Mouse (Mus musculus) MEL (cell line): ENCODE results near the gene Cpne2. TPM values are rescaled to one million over a fixed set of nuclear protein-coding genes. Genes with fewer than 3 reads are reported as not detected.

Experiments
- DNase-seq: peaks from one replicate; pipeline ENCODE4 v3.0.0; 2011; ENCODE audit warnings: low read depth, low spot score
- H3K27ac ChIP-seq: 2 replicates; pipeline ENCODE4 v1.5.1; 2012; ENCODE audit warnings: low read depth, mild to moderate bottlenecking, control low read depth, low read length, moderate library complexity; ENCODE audit not compliant: control insufficient read depth
- H3K27me3 ChIP-seq, 2 experiments: fragments of 150-350 bp in 1 of 2; sonication (generic) in 1 of 2; 2 replicates each; pipeline ENCODE4 v1.6.1; 2012; ENCODE audit warnings: low read length in 2 of 2, mild to moderate bottlenecking in 2 of 2, improper control_type of control experiment in 1 of 2, moderate library complexity in 1 of 2; ENCODE audit not compliant: insufficient read depth in 2 of 2, control insufficient read depth in 1 of 2
- H3K36me3 ChIP-seq, 2 experiments: 2 replicates each; pipeline ENCODE4 v1.6.1; 2012 to 2014; ENCODE audit warnings: low read length in 2 of 2, improper control_type of control experiment in 1 of 2, inconsistent platforms in 1 of 2, mild to moderate bottlenecking in 1 of 2; ENCODE audit not compliant: insufficient read depth in 2 of 2, control insufficient read depth in 1 of 2
- H3K4me1 ChIP-seq, 2 experiments: fragments of 150-350 bp in 1 of 2; sonication (generic) in 1 of 2; 2 replicates each; pipeline ENCODE4 v1.6.1; 2012; ENCODE audit warnings: low read length in 2 of 2, improper control_type of control experiment in 1 of 2, mild to moderate bottlenecking in 1 of 2; ENCODE audit not compliant: insufficient read depth in 2 of 2, control insufficient read depth in 1 of 2
- H3K4me3 ChIP-seq, 2 experiments: fragments of 150-350 bp in 1 of 2; sonication (generic) in 1 of 2; 2 replicates each; pipeline ENCODE4 v1.5.1; 2012; ENCODE audit warnings: low read depth in 2 of 2, low read length in 2 of 2, mild to moderate bottlenecking in 2 of 2, moderate library complexity in 2 of 2, control low read depth in 1 of 2, improper control_type of control experiment in 1 of 2; ENCODE audit not compliant: control insufficient read depth in 1 of 2, insufficient read depth in 1 of 2
- H3K79me2 ChIP-seq: 2 replicates; pipeline ENCODE4 v1.6.1; 2012; ENCODE audit warnings: mild to moderate bottlenecking, low read length, moderate library complexity; ENCODE audit not compliant: control insufficient read depth, poor library complexity, insufficient read depth
- H3K9ac ChIP-seq: 2 replicates; pipeline ENCODE4 v1.6.1; 2012; ENCODE audit warnings: low read depth, mild to moderate bottlenecking, control low read depth, low read length, moderate library complexity; ENCODE audit not compliant: control insufficient read depth, poor library complexity, severe bottlenecking
- H3K9me3 ChIP-seq: fragments of 150-350 bp; sonication (generic); replicated peaks from 2 replicates; pipeline ENCODE4 v1.6.1; 2012; ENCODE audit warnings: mild to moderate bottlenecking, low read length, improper control_type of control experiment, moderate library complexity; ENCODE audit not compliant: insufficient read depth
- BHLHE40 ChIP-seq: IDR thresholded peaks from 2 replicates; pipeline ENCODE4 v1.6.1; 2012; ENCODE audit warnings: low read depth, mild to moderate bottlenecking, inconsistent platforms, low read length, improper control_type of control experiment, borderline replicate concordance
- CHD1 ChIP-seq: IDR thresholded peaks from 2 replicates; pipeline ENCODE4 v1.6.1; 2012; ENCODE audit warnings: low read depth, mild to moderate bottlenecking, inconsistent platforms, low read length, improper control_type of control experiment
- CHD2 ChIP-seq: IDR thresholded peaks from 2 replicates; pipeline ENCODE4 v1.6.1; 2011; ENCODE audit warnings: low read length, improper control_type of control experiment
- EP300 ChIP-seq, 2 experiments: IDR thresholded peaks; 2 replicates each; pipeline ENCODE4 v1.6.1; 2011; ENCODE audit warnings: improper control_type of control experiment in 2 of 2, low read length in 2 of 2, low read depth in 1 of 2, mild to moderate bottlenecking in 1 of 2
- ETS1 ChIP-seq: IDR thresholded peaks from 2 replicates; pipeline ENCODE4 v1.6.1; 2012; ENCODE audit warnings: low read depth, mild to moderate bottlenecking, inconsistent platforms, low read length, improper control_type of control experiment, moderate library complexity
- GABPA ChIP-seq: IDR thresholded peaks from 2 replicates; pipeline ENCODE4 v1.6.1; 2012; ENCODE audit warnings: low read depth, mild to moderate bottlenecking, inconsistent platforms, low read length, improper control_type of control experiment, moderate library complexity
- GATA1 ChIP-seq: IDR thresholded peaks from 2 replicates; pipeline ENCODE4 v1.6.1; 2011; ENCODE audit warnings: low read depth, low read length, improper control_type of control experiment
- JUND ChIP-seq: IDR thresholded peaks from 2 replicates; pipeline ENCODE4 v1.6.1; 2011; ENCODE audit warnings: low read depth, mild to moderate bottlenecking, improper control_type of control experiment, low read length
- MAFK ChIP-seq: IDR thresholded peaks from 2 replicates; pipeline ENCODE4 v1.6.1; 2011; ENCODE audit warnings: low read depth, mild to moderate bottlenecking, low read length, improper control_type of control experiment, borderline replicate concordance
- MAZ ChIP-seq: IDR thresholded peaks from 2 replicates; pipeline ENCODE4 v1.6.1; 2012; ENCODE audit warnings: low read depth, mild to moderate bottlenecking, inconsistent platforms, low read length, improper control_type of control experiment
- MEF2A ChIP-seq: IDR thresholded peaks from 2 replicates; pipeline ENCODE4 v1.6.1; 2014; ENCODE audit warnings: low read depth, mild to moderate bottlenecking, inconsistent platforms, low read length, improper control_type of control experiment; ENCODE audit not compliant: poor library complexity, insufficient replicate concordance, severe bottlenecking; ENCODE audit errors: extremely low read depth
- MXI1 ChIP-seq: IDR thresholded peaks from 2 replicates; pipeline ENCODE4 v1.6.1; 2011; ENCODE audit warnings: mild to moderate bottlenecking, low read depth, low read length, improper control_type of control experiment
- MYB ChIP-seq: IDR thresholded peaks from 2 replicates; pipeline ENCODE4 v1.6.1; 2011; ENCODE audit warnings: mild to moderate bottlenecking, low read depth, low read length, improper control_type of control experiment
- MYC ChIP-seq: IDR thresholded peaks from 2 replicates; pipeline ENCODE4 v1.6.1; 2011; ENCODE audit warnings: low read depth, mild to moderate bottlenecking, low read length, improper control_type of control experiment, moderate library complexity
- NELFE ChIP-seq: IDR thresholded peaks from 2 replicates; pipeline ENCODE4 v1.6.1; 2011; ENCODE audit warnings: low read depth, low read length, improper control_type of control experiment
- NRF1 ChIP-seq: IDR thresholded peaks from 2 replicates; pipeline ENCODE4 v1.6.1; 2014; ENCODE audit warnings: low read depth, mild to moderate bottlenecking, inconsistent platforms, low read length, improper control_type of control experiment, moderate library complexity; ENCODE audit not compliant: poor library complexity, insufficient read depth, severe bottlenecking
- POLR2A ChIP-seq, 2 experiments: IDR thresholded peaks; 2 replicates each; pipeline ENCODE4 v1.6.1; 2011 to 2012; ENCODE audit warnings: low read length in 2 of 2, mild to moderate bottlenecking in 2 of 2, control low read depth in 1 of 2, improper control_type of control experiment in 1 of 2, low read depth in 1 of 2, moderate library complexity in 1 of 2; ENCODE audit not compliant: control insufficient read depth in 1 of 2, insufficient read depth in 1 of 2, poor library complexity in 1 of 2
- SMC3 ChIP-seq: IDR thresholded peaks from 2 replicates; pipeline ENCODE4 v1.6.1; 2011; ENCODE audit warnings: low read depth, low read length, improper control_type of control experiment
- USF2 ChIP-seq, 2 experiments: IDR thresholded peaks; 2 replicates each; pipeline ENCODE4 v1.6.1; 2011 to 2012; ENCODE audit warnings: improper control_type of control experiment in 2 of 2, low read length in 2 of 2, borderline replicate concordance in 1 of 2, inconsistent platforms in 1 of 2, low read depth in 1 of 2, mild to moderate bottlenecking in 1 of 2; ENCODE audit not compliant: insufficient read depth in 1 of 2
- ZC3H11A ChIP-seq: IDR thresholded peaks from 2 replicates; pipeline ENCODE4 v1.6.1; 2012; ENCODE audit warnings: low read depth, mild to moderate bottlenecking, inconsistent platforms, low read length, improper control_type of control experiment
- ZKSCAN1 ChIP-seq: IDR thresholded peaks from 2 replicates; pipeline ENCODE4 v1.6.1; 2012; ENCODE audit warnings: low read depth, mild to moderate bottlenecking, inconsistent platforms, low read length, improper control_type of control experiment, moderate library complexity
- ZMIZ1 ChIP-seq: IDR thresholded peaks from 2 replicates; pipeline ENCODE4 v1.6.1; 2012; ENCODE audit warnings: low read depth, mild to moderate bottlenecking, inconsistent platforms, low read length, improper control_type of control experiment, moderate library complexity
- ZNF384 ChIP-seq: IDR thresholded peaks from 2 replicates; pipeline ENCODE4 v1.6.1; 2012; ENCODE audit warnings: low read depth, mild to moderate bottlenecking, inconsistent platforms, low read length, improper control_type of control experiment
- polyA plus RNA-seq, 2 experiments: library from polyadenylated mRNA; stranded (reverse) in 1 of 2; unstranded in 1 of 2; fragments of >175 nt in 1 of 2; fragments of >200 nt in 1 of 2; gene quantifications; 2 replicates each; pipeline versions ENCODE4 v1.2.1 to v1.2.4; 2012; ENCODE audit warnings: low replicate concordance in 2 of 2, low read depth in 1 of 2; ENCODE audit not compliant: insufficient read length in 2 of 2, insufficient read depth in 1 of 2, missing spikeins in 1 of 2
- total RNA-seq: library from RNA; depleted of rRNA; stranded (reverse); fragments of 300-350 nt; gene quantifications from 2 replicates; pipeline ENCODE4 v1.2.3, GENCODE M21; 2012

Cpne2 gene
- total and polyA plus RNA-seq, 3 experiments = 19.1 to 29.7 TPM; not detected in 1

- Histone ChIP-seq H3K4me3 (no peak overlapping the region), H3K79me2 (no peaks in the 10 kb centered on the region), H3K4me1 (no peaks in the 10 kb centered on the region), H3K27ac (no peak overlapping the region), H3K36me3 (no peaks in the 10 kb centered on the region), H3K9ac (no peak overlapping the region), H3K27me3 (no peaks in the 10 kb centered on the region), H3K9me3 (no peaks in the 10 kb centered on the region)
- TF ChIP-seq EP300 (IDR thresholded peaks at IDR 0.05; ENCODE audit: low read depth in 1 of 2, low read length in 2 of 2) (no peak), ETS1 (no peak), ZKSCAN1 (no peak), GATA1 (no peak), POLR2A (IDR thresholded peaks at IDR 0.05; ENCODE audit: control insufficient read depth in 1 of 2, insufficient read depth in 1 of 2, low read depth in 1 of 2, low read length in 2 of 2, poor library complexity in 1 of 2) (no peak), GABPA (no peak), MEF2A (no peak), ZNF384 (no peak), NELFE (no peak)
- no peak for DNase-seq
These were observed 33.2 kb downstream of the Cpne2 start for GRCm38 (mm10) chr8:94566033-94566432.

- Histone ChIP-seq H3K27me3 (no peaks in the 10 kb centered on the region), H3K27ac (no peak overlapping the region), H3K4me3 (no peak overlapping the region), H3K79me2 (no peaks in the 10 kb centered on the region), H3K4me1 (no peaks in the 10 kb centered on the region), H3K36me3 (no peaks in the 10 kb centered on the region), H3K9ac (no peak overlapping the region), H3K9me3 (no peaks in the 10 kb centered on the region)
- TF ChIP-seq NRF1 = no peak
- no peak for TF ChIP-seq MXI1
- TF ChIP-seq EP300 (IDR thresholded peaks at IDR 0.05; ENCODE audit: low read depth in 1 of 2, low read length in 2 of 2) = no peak
- no peak for TF ChIP-seq ZC3H11A
- TF ChIP-seq BHLHE40 = no peak
- TF ChIP-seq MYB = no peak
- no peak for TF ChIP-seq CHD2
- TF ChIP-seq NELFE = no peak
- no peak for TF ChIP-seq MYC
- no peak for TF ChIP-seq ETS1
- no peak for TF ChIP-seq MAZ
- no peak for TF ChIP-seq USF2 (IDR thresholded peaks at IDR 0.05; ENCODE audit: borderline replicate concordance in 1 of 2, insufficient read depth in 1 of 2, low read depth in 1 of 2, low read length in 2 of 2)
- no peak for TF ChIP-seq JUND
- TF ChIP-seq CHD1 = no peak
- no peak for TF ChIP-seq SMC3
- no peak for TF ChIP-seq MAFK
- TF ChIP-seq ZMIZ1 = no peak
- no peak for DNase-seq
These were observed 33.8 kb downstream of the Cpne2 start for GRCm38 (mm10) chr8:94566446-94567158.
